Mouse (Mus musculus) midbrain, embryonic 13.5 days (tissue): ENCODE measurements at regions not wholly inside any gene's neighbourhood (a gene's known extent, or its start where the extent isn't known, plus 50 kb on each side); places are given as distances from the start of the nearest gene placed in this dataset.

Source experiments
- ATAC-seq: fragments of 200-750 bp; cut with Nextera tagmentation; 2 replicates; pipeline ENCODE4 v1.8.0; 2017; ENCODE audit warnings: mild to moderate bottlenecking, moderate TSS enrichment, moderate library complexity
- H3K27ac ChIP-seq: fragments of 300-500 bp; sonication (generic); 2 replicates; pipeline ENCODE4 v1.5.1; 2015; ENCODE audit warnings: inconsistent platforms, mild to moderate bottlenecking, moderate library complexity
- H3K27me3 ChIP-seq: fragments of 300-500 bp; sonication (generic); 2 replicates; pipeline ENCODE4 v1.6.1; 2015; ENCODE audit warnings: mild to moderate bottlenecking, inconsistent platforms
- H3K36me3 ChIP-seq: fragments of 300-500 bp; sonication (generic); 2 replicates; pipeline ENCODE4 v1.6.1; 2015; ENCODE audit warnings: mild to moderate bottlenecking, inconsistent platforms
- H3K4me1 ChIP-seq: fragments of 300-500 bp; sonication (generic); replicated peaks from 2 replicates; pipeline ENCODE4 v1.6.1; 2015; ENCODE audit warnings: inconsistent platforms
- H3K4me2 ChIP-seq: fragments of 300-500 bp; sonication (generic); replicated peaks from 2 replicates; pipeline ENCODE4 v1.6.1; 2015; ENCODE audit warnings: moderate library complexity, mild to moderate bottlenecking, inconsistent platforms
- H3K4me3 ChIP-seq: fragments of 300-500 bp; sonication (generic); replicated peaks from 2 replicates; pipeline ENCODE4 v1.5.1; 2015; ENCODE audit warnings: mild to moderate bottlenecking, inconsistent platforms
- H3K9ac ChIP-seq: fragments of 300-500 bp; sonication (generic); replicated peaks from 2 replicates; pipeline ENCODE4 v1.6.1; 2015; ENCODE audit warnings: mild to moderate bottlenecking, inconsistent platforms
- H3K9me3 ChIP-seq: fragments of 300-500 bp; sonication (generic); 2 replicates; pipeline ENCODE4 v1.6.1; 2016; ENCODE audit warnings: mild to moderate bottlenecking, inconsistent platforms
- WGBS: fragments of 180-500 bp; shearing (Covaris S2); methylation state at CpG from one replicate; pipeline ENCODE4 v1.1.7; 2015; 5-methylcytosine and 5-hydroxymethylcytosine counted together

DNA sequence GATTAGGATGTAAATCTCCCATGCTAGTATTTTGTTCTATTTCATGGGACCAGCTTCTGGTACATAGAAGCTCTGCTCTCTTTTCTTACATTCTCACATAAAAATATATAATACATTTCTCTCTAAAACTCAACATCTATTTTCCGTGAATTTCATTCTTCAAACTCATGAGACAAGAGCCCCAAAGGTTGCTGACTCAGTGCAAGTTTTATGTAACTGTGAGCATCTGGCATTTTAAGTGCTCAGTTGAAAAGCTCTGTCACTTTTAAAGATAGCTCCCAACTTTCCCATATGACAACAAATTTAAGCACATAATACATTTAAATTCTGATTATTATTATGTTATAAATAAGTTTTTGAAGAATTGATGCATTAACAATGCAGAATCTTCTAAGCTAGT lies 268.5 kb downstream of the AW209491 start:
- no peaks in the 10 kb centered on the region for H3K27me3 ChIP-seq
- H3K4me1 ChIP-seq = no peaks in the 10 kb centered on the region
- no peaks in the 10 kb centered on the region for H3K9me3 ChIP-seq
- 92% methylated on average over 1 of the region's 1 CpGs for WGBS
- H3K4me2 ChIP-seq = no peak overlapping the region
- no peaks in the 10 kb centered on the region for H3K36me3 ChIP-seq
- no peak overlapping the region for H3K4me3 ChIP-seq
- ATAC-seq = no peak
- H3K27ac ChIP-seq = no peak overlapping the region
- H3K9ac ChIP-seq = no peak overlapping the region

DNA sequence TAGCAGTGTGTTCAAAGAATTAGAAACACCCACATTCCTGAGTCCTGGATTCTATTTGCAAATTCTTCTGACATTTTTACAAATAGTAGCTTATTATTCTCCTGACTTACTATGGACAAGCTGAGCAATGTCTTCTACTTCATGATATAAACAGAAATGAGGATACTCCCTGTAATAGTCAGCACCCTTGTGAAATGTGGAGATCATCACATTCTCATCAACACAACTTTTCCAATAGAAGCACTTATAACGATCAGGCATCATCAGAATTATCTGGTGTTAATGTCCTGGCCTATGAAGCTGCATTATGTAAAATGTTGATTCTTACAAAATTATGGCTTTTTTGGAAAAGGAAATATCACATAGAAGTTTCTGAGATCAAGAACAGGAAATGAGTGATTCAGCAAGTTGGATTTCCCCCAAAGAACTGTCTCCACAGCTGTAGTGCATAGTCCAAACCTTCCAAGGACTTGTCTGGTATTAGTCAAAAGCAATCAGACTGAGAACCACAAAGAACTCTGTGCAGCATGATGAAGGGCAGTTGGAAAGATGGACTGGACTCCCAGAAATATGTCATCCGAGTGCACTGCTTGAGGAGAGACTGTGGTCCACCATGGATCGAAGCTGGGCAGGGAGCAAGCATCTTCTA lies 300.3 kb downstream of the AW209491 start:
- 93% methylated on average over 3 of the region's 3 CpGs for WGBS
- Histone ChIP-seq H3K4me2 (no peak overlapping the region), H3K9ac (no peak overlapping the region), H3K36me3 (no peaks in the 10 kb centered on the region), H3K4me1 (no peaks in the 10 kb centered on the region), H3K27me3 (no peaks in the 10 kb centered on the region), H3K27ac (no peak overlapping the region), H3K4me3 (no peak overlapping the region), H3K9me3 (no peaks in the 10 kb centered on the region)
- no peak for ATAC-seq

DNA sequence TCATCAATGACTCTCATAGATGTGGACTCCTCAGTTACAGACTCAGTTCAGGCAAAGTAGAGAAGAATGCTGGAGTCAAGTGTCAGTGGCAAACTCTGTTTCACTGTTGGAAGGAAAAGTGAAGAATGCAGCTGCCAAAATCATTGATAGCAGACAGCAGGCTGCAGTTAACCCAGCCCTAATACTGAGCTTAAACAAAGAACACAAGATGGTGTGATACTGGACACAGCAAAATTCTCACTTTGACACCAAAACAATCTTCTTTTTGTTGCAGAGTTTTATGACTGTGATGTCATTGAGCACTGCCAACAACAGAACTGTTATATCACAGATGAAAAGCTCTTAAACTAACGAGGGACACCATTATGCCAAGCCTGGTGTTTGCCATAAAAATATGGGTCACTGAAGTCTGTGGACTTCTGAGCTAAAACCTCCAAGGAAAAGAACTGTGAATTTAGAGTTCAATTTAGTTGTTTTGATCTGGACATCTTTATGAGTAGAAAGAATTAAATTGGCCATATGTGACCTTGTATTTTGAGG lies 336.3 kb downstream of the AW209491 start:
- Histone ChIP-seq H3K27me3 (no peaks in the 10 kb centered on the region), H3K4me1 (no peaks in the 10 kb centered on the region), H3K4me2 (no peak overlapping the region), H3K9me3 (no peaks in the 10 kb centered on the region), H3K36me3 (no peaks in the 10 kb centered on the region), H3K9ac (no peak overlapping the region), H3K4me3 (no peak overlapping the region), H3K27ac (no peak overlapping the region)
- no peak for ATAC-seq
- 71% methylated on average over 1 of the region's 1 CpGs for WGBS

GRCm38 (mm10) chr13:15002700-15003099 lies 372.7 kb downstream of the AW209491 start:
- H3K9me3 ChIP-seq = no peaks in the 10 kb centered on the region
- H3K27ac ChIP-seq = no peak overlapping the region
- H3K9ac ChIP-seq = no peak overlapping the region
- no peak for ATAC-seq
- no peaks in the 10 kb centered on the region for H3K4me1 ChIP-seq
- H3K4me2 ChIP-seq = no peak overlapping the region
- WGBS = 94% methylated on average over 3 of the region's 3 CpGs
- no peak overlapping the region for H3K4me3 ChIP-seq
- no peaks in the 10 kb centered on the region for H3K27me3 ChIP-seq
- no peaks in the 10 kb centered on the region for H3K36me3 ChIP-seq

GRCm38 (mm10) chr13:15011638-15012037 lies 381.7 kb downstream of the AW209491 start:
- peak; percentile 40; the same call in 1 of the 2 replicates for ATAC-seq
- H3K27ac ChIP-seq = no peak overlapping the region
- no peak overlapping the region for H3K4me2 ChIP-seq
- H3K9ac ChIP-seq = no peak overlapping the region
- H3K27me3 ChIP-seq = no peaks in the 10 kb centered on the region
- no peaks in the 10 kb centered on the region for H3K4me1 ChIP-seq
- no peaks in the 10 kb centered on the region for H3K36me3 ChIP-seq
- H3K9me3 ChIP-seq = no peaks in the 10 kb centered on the region
- H3K4me3 ChIP-seq = no peak overlapping the region

GRCm38 (mm10) chr13:15018811-15019745 lies 389.1 kb downstream of the AW209491 start:
- WGBS = 68% methylated on average over 16 of the region's 16 CpGs

GRCm38 (mm10) chr13:15026601-15027000 lies 396.6 kb downstream of the AW209491 start:
- WGBS = 98% methylated on average over 2 of the region's 2 CpGs
- no peak for ATAC-seq
- no peak overlapping the region for H3K9ac ChIP-seq
- no peak overlapping the region for H3K27ac ChIP-seq
- H3K4me1 ChIP-seq = no peaks in the 10 kb centered on the region
- H3K4me3 ChIP-seq = no peak overlapping the region
- no peaks in the 10 kb centered on the region for H3K9me3 ChIP-seq
- H3K4me2 ChIP-seq = no peak overlapping the region
- H3K36me3 ChIP-seq = no peaks in the 10 kb centered on the region
- H3K27me3 ChIP-seq = no peaks in the 10 kb centered on the region

More at GRCm38 (mm10) chr13:15018811-15019745, 389.1 kb downstream of the AW209491 start:
- H3K4me2 ChIP-seq = no peak overlapping the region
- H3K4me3 ChIP-seq = no peak overlapping the region
- H3K4me1 ChIP-seq = no peaks in the 10 kb centered on the region
- H3K27ac ChIP-seq = no peak overlapping the region
- no peaks in the 10 kb centered on the region for H3K27me3 ChIP-seq
- ATAC-seq = no peak
- no peak overlapping the region; the same call in 1 of the 2 replicates for H3K9ac ChIP-seq
- H3K36me3 ChIP-seq = no peaks in the 10 kb centered on the region
- H3K9me3 ChIP-seq = no peaks in the 10 kb centered on the region

DNA sequence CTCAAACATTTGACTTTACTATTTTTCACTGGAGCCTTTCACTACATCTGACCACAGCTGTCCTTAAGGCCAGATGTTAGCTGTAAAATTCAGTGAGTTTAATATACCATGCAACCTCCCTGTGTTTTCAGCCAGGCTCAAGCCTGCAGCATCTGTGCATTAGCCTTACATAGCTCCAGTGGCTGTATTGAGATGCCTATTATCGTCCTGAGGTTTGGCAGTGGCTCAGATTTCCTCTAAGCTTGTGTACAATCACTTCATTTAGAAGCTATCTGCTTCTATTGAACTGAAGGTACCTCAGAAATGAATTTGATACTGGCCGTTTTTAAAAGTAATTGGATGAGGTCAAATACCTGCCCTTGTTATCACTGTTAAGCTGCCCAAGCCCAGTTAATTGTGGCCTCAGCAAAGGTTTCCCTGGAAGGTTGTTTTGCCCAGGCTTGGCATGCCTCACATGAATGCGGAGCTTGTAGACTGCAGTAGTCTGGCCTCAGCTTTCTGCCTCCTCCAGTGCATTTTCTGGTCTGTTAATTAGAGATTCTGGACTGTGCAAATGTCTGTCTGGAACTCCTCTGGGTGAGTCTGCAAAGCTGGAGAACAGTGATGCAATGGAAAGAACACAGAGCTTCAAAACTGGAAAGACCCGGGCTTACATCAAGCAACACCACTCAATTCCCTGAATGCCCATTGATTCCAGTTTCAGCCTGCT lies 410.2 kb upstream of the Gli3 start:
- Histone ChIP-seq H3K9me3 (no peaks in the 10 kb centered on the region), H3K4me3 (no peak overlapping the region), H3K4me1 (no peaks in the 10 kb centered on the region; the same call in 1 of the 2 replicates), H3K4me2 (no peak overlapping the region), H3K9ac (no peak overlapping the region), H3K27me3 (no peaks in the 10 kb centered on the region), H3K27ac (no peak overlapping the region), H3K36me3 (no peaks in the 10 kb centered on the region)
- no peak; the same call in 1 of the 2 replicates for ATAC-seq
- 56% methylated on average over 4 of the region's 4 CpGs for WGBS

GRCm38 (mm10) chr13:15054705-15055104 lies 408.3 kb upstream of the Gli3 start:
- Histone ChIP-seq H3K9me3 (no peaks in the 10 kb centered on the region), H3K9ac (no peak overlapping the region), H3K4me2 (no peak overlapping the region), H3K4me3 (no peak overlapping the region), H3K27me3 (no peaks in the 10 kb centered on the region), H3K36me3 (no peaks in the 10 kb centered on the region), H3K4me1 (no peaks in the 10 kb centered on the region; the same call in 1 of the 2 replicates), H3K27ac (no peak overlapping the region)
- no peak for ATAC-seq
- WGBS = 90% methylated on average over 3 of the region's 3 CpGs

DNA sequence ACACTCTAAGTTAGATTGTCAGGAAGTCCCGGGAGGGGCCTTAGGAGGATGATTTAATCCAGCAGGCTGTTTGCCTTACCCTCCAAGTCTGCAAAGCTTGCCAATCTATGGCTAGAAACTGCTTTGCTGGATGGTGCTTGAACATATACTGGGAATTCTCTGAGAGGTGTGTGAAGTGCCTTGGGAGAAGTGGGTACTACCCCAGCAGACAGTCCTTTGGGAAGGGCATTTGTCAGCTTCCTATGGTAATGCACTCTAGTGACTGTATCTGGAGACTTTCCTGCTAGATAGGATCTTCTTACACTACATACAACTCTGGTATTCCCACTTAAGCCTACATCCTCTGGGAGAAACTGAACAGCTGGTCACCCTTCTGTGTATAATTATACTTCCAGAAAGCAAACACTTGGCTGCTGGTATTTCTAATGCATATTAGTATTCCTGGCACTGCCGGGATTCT lies 384.4 kb upstream of the Gli3 start:
- Histone ChIP-seq H3K4me3 (no peak overlapping the region), H3K4me2 (no peak overlapping the region), H3K4me1 (no peaks in the 10 kb centered on the region), H3K36me3 (no peaks in the 10 kb centered on the region), H3K9me3 (no peaks in the 10 kb centered on the region), H3K27me3 (no peaks in the 10 kb centered on the region), H3K27ac (no peak overlapping the region), H3K9ac (no peak overlapping the region)
- WGBS = 74% methylated on average over 2 of the region's 2 CpGs
- ATAC-seq = peak; percentile 58

DNA sequence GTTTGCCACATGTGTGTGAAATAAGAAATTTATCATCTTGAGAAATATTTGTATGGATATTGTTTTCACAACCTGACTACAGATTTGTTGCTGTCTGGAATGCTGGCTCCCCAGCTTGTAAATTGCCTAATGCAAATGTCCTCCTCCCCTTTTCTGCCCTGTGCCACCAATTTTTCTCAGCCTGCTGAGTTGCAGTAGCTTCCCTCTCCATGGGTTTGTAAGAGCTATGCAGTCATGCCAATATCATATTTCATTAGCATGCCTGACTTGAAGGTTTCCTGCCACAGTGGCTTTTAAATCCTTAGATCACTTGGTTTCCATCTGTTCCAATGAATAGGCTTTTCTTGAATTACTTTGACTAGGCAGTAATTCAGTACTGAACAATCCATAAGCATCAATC lies 383.9 kb upstream of the Gli3 start:
- H3K9me3 ChIP-seq = no peaks in the 10 kb centered on the region
- H3K27me3 ChIP-seq = no peaks in the 10 kb centered on the region
- H3K4me3 ChIP-seq = no peak overlapping the region
- H3K36me3 ChIP-seq = no peaks in the 10 kb centered on the region
- no peaks in the 10 kb centered on the region for H3K4me1 ChIP-seq
- ATAC-seq = no peak
- H3K4me2 ChIP-seq = no peak overlapping the region
- no peak overlapping the region for H3K9ac ChIP-seq
- no peak overlapping the region for H3K27ac ChIP-seq
